Mouse (Mus musculus): ENCODE measurements around the gene Rps6kl1. TPM values are rescaled to one million over a fixed set of nuclear protein-coding genes. Genes with fewer than 3 reads are reported as not detected.
"Not testable (repeated sequence)": the region's sequence is repeated elsewhere in the genome, so short reads cannot be mapped to it uniquely, and the experiment has no call there.

The Rps6kl1 gene
- polyA plus RNA-seq, 1 experiment = 0.05 TPM

DNA sequence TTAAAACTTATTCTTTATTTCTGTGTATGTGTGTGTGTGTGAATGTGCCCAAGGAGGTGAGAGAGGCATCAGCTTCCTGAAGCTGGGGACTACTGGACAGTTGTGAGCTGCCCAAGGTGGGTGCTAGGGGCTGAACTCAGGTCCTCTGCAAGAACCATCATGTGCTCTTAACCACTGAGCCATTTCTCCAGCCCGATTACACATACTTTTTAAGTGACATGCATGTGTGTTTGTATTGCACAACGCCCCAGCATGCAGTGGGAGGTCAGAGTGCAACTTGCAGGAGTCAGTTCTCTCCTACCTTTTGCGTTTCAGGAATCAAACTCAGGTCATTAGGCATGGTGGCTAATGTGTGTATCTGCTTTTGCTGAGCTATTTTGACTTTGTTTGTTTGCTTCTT lies 1.9 kb upstream of the Rps6kl1 start:
- Histone ChIP-seq H3K4me1 (ENCODE audit: control insufficient read depth, insufficient read depth, low read length) (peaks cover 13% of the 10 kb centered on the region), H3K27ac (ENCODE audit: control insufficient read depth, insufficient read depth, low read depth, low read length) (no peak overlapping the region)
- TF ChIP-seq CTCF (IDR thresholded peaks at IDR 0.05; ENCODE audit: control insufficient read depth, insufficient read depth, insufficient replicate concordance, low read depth, low read length) (no peak), POLR2A (IDR thresholded peaks at IDR 0.05; ENCODE audit: control insufficient read depth, low read depth, low read length) (no peak)

DNA sequence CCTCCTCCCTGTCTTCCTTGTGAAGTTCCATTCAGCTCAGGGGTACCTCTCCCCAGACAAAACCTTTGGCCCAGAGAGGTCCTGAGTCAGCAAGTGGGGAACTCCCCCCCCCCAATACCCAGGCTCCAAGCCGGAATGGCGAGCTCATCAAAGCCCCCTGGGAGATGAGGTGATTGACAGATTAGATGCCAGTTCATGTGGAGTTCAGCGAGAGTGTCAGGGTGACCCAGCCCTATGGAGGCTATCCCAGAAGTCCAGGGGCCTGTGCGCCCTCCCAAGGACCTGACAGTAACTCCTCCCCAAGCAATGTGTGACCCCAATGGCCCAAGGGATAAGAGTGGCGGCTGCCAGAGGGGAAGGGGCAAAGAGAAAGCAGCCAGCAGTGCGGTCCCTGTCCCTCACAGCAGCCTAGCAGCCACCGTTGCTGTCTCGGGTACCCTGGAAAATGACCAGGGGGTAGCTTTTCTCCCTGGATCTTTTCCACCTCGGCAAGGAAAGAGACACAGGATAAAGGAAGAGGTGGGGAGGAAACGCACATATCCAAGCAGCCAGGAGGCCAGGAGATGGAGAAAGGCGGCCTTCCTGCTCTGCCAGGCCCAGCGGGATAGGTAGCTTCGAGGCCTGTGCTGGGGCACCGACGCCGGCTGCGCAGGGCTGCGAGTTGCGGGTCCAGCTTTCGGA lies 603 bp downstream of the Rps6kl1 start:
- no peaks in the 10 kb centered on the region for H3K36me3 ChIP-seq (ENCODE audit: control insufficient read depth, insufficient read depth, low read length)
- H3K27me3 ChIP-seq (ENCODE audit: control insufficient read depth, insufficient read depth, low read length) = no peaks in the 10 kb centered on the region
- peaks cover 13% of the 10 kb centered on the region for H3K4me1 ChIP-seq (ENCODE audit: control insufficient read depth, insufficient read depth, low read length)
- TF ChIP-seq POLR2A (IDR thresholded peaks at IDR 0.05; ENCODE audit: control insufficient read depth, low read depth, low read length) (no peak), CTCF (IDR thresholded peaks at IDR 0.05; ENCODE audit: control insufficient read depth, insufficient read depth, insufficient replicate concordance, low read depth, low read length) (no peak)
- H3K4me3 ChIP-seq (ENCODE audit: control insufficient read depth, low read depth, low read length) = peak overlapping the region; percentile 62
- no peak overlapping the region for H3K27ac ChIP-seq (ENCODE audit: control insufficient read depth, insufficient read depth, low read depth, low read length)

More for the DNA sequence above, 1.9 kb upstream of the Rps6kl1 start:
- Histone ChIP-seq H3K36me3 (ENCODE audit: control insufficient read depth, insufficient read depth, low read length) (no peaks in the 10 kb centered on the region), H3K4me3 (ENCODE audit: control insufficient read depth, low read depth, low read length) (no peak overlapping the region), H3K27me3 (ENCODE audit: control insufficient read depth, insufficient read depth, low read length) (no peaks in the 10 kb centered on the region)

DNA sequence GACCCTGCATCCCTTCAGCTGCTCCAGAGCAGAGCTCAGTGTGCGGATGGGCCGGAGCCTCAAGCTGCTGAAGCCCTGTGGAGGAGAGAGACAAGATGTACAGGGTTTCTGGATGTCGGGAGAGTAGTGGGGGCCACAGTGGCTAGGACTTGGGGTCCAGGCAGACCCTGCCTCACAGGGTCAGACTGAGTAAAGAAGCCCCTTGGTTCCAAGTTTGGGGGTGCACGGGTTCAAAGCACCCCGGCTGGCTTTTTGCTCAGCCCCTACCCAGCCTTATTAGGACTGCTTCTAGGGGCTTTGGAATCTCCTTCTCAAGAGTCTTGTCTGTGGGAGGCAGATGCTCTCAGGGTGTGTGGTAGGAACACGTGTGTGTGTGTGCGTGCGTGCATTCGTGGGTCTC lies 4.2 kb downstream of the Rps6kl1 start:
- H3K27me3 ChIP-seq (ENCODE audit: control insufficient read depth, insufficient read depth, low read length) = no peaks in the 10 kb centered on the region
- no peak overlapping the region for H3K4me3 ChIP-seq (ENCODE audit: control insufficient read depth, low read depth, low read length)
- H3K27ac ChIP-seq (ENCODE audit: control insufficient read depth, insufficient read depth, low read depth, low read length) = no peak overlapping the region
- H3K4me1 ChIP-seq (ENCODE audit: control insufficient read depth, insufficient read depth, low read length) = peaks cover 13% of the 10 kb centered on the region
- no peaks in the 10 kb centered on the region for H3K36me3 ChIP-seq (ENCODE audit: control insufficient read depth, insufficient read depth, low read length)
- no peak for TF ChIP-seq POLR2A (IDR thresholded peaks at IDR 0.05; ENCODE audit: control insufficient read depth, low read depth, low read length)
- TF ChIP-seq CTCF (IDR thresholded peaks at IDR 0.05; ENCODE audit: control insufficient read depth, insufficient read depth, insufficient replicate concordance, low read depth, low read length) = no peak

DNA sequence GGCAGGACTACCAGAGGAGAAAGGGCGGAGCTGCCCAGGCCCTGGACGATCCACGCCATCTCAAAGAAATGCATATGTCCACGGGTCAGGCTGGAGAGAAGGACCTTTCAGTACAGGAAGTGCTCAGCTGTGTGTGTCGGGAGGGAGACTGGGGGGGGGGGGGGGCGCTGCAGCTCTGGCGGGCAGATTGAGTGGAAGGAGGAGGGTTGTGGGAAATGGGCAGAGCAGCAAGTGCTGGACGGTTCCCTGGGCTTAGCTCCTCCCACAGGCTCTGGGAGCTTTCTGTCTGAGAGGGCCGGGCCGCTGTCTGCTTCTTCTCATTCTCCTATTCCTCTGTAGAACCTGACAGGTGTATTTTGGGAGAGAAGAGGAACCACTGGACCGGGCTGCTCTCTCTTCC lies 4.7 kb downstream of the Rps6kl1 start:
- H3K27me3 ChIP-seq (ENCODE audit: control insufficient read depth, insufficient read depth, low read length) = no peaks in the 10 kb centered on the region
- no peak overlapping the region for H3K4me3 ChIP-seq (ENCODE audit: control insufficient read depth, low read depth, low read length)
- H3K4me1 ChIP-seq (ENCODE audit: control insufficient read depth, insufficient read depth, low read length) = peaks cover 11% of the 10 kb centered on the region
- no peaks in the 10 kb centered on the region for H3K36me3 ChIP-seq (ENCODE audit: control insufficient read depth, insufficient read depth, low read length)
- no peak overlapping the region for H3K27ac ChIP-seq (ENCODE audit: control insufficient read depth, insufficient read depth, low read depth, low read length)
- no peak for TF ChIP-seq POLR2A (IDR thresholded peaks at IDR 0.05; ENCODE audit: control insufficient read depth, low read depth, low read length)

DNA sequence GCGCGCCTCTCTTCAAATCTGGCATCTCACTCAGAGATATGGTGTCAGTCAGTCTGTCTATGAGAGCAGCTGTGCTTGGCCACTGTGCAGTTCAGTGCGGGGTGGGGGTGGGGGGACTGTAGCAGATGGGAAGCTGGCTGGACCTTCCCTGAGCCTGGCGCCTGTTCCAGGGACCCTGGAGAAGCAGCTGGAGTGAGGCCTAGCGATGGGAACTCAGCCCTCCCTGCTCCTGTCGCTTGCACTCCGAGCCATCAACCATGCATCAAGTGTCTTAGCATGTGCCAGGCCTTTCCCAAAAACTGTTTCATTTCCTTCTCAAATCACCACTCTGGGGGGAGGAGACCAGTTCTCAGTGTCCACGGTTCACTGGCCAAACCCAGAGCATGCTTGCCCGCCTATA lies 5.4 kb downstream of the Rps6kl1 start:
- Histone ChIP-seq H3K27ac (ENCODE audit: control insufficient read depth, insufficient read depth, low read depth, low read length) (no peak overlapping the region), H3K4me3 (ENCODE audit: control insufficient read depth, low read depth, low read length) (no peak overlapping the region), H3K27me3 (ENCODE audit: control insufficient read depth, insufficient read depth, low read length) (no peaks in the 10 kb centered on the region), H3K4me1 (ENCODE audit: control insufficient read depth, insufficient read depth, low read length) (peaks cover 4% of the 10 kb centered on the region), H3K36me3 (ENCODE audit: control insufficient read depth, insufficient read depth, low read length) (no peaks in the 10 kb centered on the region)
- no peak for TF ChIP-seq CTCF (IDR thresholded peaks at IDR 0.05; ENCODE audit: control insufficient read depth, insufficient read depth, insufficient replicate concordance, low read depth, low read length)
- TF ChIP-seq POLR2A (IDR thresholded peaks at IDR 0.05; ENCODE audit: control insufficient read depth, low read depth, low read length) = no peak

DNA sequence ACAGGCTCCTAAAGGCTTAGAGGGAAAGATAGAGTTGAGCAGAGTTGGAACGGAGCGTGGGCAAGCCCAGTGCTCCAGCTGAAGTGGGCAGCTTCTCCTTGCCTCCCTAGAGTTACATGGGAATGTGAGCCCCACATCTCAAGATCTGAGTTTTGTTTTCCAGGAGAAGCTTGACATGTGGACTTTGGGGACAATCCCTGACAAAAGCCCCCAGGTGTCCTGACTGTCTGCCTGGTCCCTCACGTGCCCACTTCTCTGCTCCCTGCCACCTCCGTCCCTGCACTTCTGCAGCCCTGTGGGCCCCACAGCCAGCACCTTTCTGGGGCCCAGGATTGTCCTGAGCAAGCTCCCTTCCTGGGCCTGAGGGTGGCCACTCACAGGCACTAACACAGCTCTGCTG lies 6.2 kb downstream of the Rps6kl1 start:
- no peaks in the 10 kb centered on the region for H3K4me1 ChIP-seq (ENCODE audit: control insufficient read depth, insufficient read depth, low read length)
- no peaks in the 10 kb centered on the region for H3K27me3 ChIP-seq (ENCODE audit: control insufficient read depth, insufficient read depth, low read length)
- H3K36me3 ChIP-seq (ENCODE audit: control insufficient read depth, insufficient read depth, low read length) = no peaks in the 10 kb centered on the region
- H3K4me3 ChIP-seq (ENCODE audit: control insufficient read depth, low read depth, low read length) = no peak overlapping the region
- TF ChIP-seq POLR2A (IDR thresholded peaks at IDR 0.05; ENCODE audit: control insufficient read depth, low read depth, low read length) (no peak), CTCF (IDR thresholded peaks at IDR 0.05; ENCODE audit: control insufficient read depth, insufficient read depth, insufficient replicate concordance, low read depth, low read length) (no peak)
- H3K27ac ChIP-seq (ENCODE audit: control insufficient read depth, insufficient read depth, low read depth, low read length) = no peak overlapping the region

DNA sequence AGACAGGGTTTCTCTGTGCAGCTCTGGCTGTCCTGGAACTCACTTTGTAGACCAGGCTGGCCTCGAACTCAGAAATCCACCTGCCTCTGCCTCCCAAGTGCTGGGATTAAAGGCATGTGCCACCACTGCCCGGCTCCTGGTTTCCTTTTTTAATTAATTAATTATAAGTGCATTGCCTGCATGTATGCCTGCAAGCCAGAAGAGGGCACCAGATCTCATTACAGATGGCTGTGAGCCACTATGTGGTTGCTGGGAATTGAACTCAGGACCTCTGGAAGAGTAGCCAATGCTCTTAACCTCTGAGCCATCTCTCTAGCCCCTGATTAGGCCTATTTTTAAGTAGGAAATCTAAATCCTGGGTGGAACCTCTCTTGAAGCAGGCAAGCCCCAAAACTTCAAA lies 6.8 kb downstream of the Rps6kl1 start:
- not testable (repeated sequence) for H3K36me3 ChIP-seq (ENCODE audit: control insufficient read depth, insufficient read depth, low read length); H3K4me3 ChIP-seq (ENCODE audit: control insufficient read depth, low read depth, low read length); H3K27me3 ChIP-seq (ENCODE audit: control insufficient read depth, insufficient read depth, low read length); H3K4me1 ChIP-seq (ENCODE audit: control insufficient read depth, insufficient read depth, low read length); H3K27ac ChIP-seq (ENCODE audit: control insufficient read depth, insufficient read depth, low read depth, low read length)

DNA sequence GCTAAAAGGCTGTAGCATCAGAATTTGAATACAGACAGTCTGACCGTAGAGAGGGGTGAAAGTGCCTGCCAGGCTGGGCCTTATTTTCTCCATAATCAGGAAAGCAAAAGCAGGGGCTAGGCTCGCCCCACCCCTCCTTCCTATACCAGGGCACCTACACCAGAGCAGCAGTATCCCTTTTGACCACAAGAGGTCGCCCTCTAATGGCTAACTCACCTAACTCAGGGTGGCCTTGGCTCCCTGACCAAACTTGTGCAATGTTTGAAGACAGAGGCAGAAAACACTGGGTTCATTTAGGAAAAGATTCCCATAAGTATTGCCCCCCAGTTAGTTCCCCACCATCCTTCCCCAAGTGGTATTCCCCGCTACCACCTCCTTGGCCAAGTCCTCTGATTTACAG lies 8.3 kb downstream of the Rps6kl1 start:
- H3K4me3 ChIP-seq (ENCODE audit: control insufficient read depth, low read depth, low read length) = no peak overlapping the region
- no peak overlapping the region for H3K27ac ChIP-seq (ENCODE audit: control insufficient read depth, insufficient read depth, low read depth, low read length)
- TF ChIP-seq CTCF (IDR thresholded peaks at IDR 0.05; ENCODE audit: control insufficient read depth, insufficient read depth, insufficient replicate concordance, low read depth, low read length) (peak; percentile 86; the same call in 1 of the 2 replicates), POLR2A (IDR thresholded peaks at IDR 0.05; ENCODE audit: control insufficient read depth, low read depth, low read length) (no peak)

More for the DNA sequence above, 8.3 kb downstream of the Rps6kl1 start:
- no peaks in the 10 kb centered on the region for H3K27me3 ChIP-seq (ENCODE audit: control insufficient read depth, insufficient read depth, low read length)
- H3K4me1 ChIP-seq (ENCODE audit: control insufficient read depth, insufficient read depth, low read length) = no peaks in the 10 kb centered on the region; the same call in 1 of the 2 replicates
- H3K36me3 ChIP-seq (ENCODE audit: control insufficient read depth, insufficient read depth, low read length) = no peaks in the 10 kb centered on the region

Measured in testis, adult 2 months (tissue).